Mouse (Mus musculus): Measurements from ENCODE around the gene Methig1.

The Methig1 gene

DNA sequence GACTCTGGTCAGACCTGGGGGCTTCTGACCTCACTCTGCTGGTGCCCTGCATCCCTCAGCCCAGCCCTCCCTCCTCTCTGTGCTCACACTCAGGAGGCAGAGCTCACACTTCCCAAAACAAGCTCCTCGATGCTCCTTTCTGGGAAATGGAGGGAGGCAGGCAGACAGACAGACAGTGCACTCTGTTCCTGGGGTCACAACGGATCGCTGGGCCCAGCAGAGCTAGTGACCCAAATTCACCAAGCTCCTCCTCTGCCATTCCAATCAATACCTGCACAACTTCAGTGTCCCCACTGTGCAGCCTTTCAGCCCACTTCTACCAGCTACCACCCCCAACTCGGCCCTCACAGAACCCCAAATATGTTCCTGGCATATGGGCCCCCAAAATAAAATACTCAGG, 48.9 kb downstream of the Methig1 start:
- DNase-seq, result peak; percentile 43

DNA sequence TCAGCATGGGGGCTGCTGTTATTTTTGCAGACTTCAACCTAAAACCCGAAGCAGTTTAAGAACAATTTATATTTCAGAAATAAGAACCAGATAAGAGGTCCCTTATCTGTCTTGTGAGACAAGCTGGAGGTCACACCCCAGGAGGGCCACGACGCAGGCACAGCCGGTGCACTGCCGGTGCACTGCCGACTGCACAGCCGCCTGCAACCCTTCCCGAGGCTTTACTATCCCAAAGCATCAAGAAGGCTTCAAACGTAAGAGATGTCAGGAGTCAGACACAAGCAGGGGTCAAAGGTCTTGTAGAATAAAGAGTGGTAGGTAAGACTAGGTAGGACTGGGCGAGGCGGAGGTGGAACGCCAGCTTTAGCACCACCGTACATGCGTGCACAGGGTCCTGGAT, 49.4 kb downstream of the Methig1 start:
- DNase-seq, result no peak

DNA sequence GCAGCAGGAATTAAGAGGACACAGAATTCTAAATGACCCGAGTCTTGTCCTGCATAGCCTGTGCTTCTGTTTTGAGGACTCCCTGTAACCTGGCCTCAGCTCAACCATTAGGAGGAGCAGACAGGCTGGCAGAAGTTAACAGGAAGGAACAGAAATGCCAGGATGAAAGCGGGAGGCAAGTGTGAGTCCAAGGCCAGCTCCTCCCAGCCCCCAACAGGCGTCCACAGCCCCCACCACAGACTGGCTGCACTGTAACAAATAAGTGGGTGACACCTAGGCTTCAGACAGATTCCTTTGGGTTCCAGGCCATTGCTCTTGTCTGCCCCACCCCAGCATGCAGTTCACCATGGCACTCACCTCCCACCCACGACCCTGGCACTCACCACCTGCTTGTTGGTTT, 49.8 kb downstream of the Methig1 start:
- DNase-seq, result no peak

DNA sequence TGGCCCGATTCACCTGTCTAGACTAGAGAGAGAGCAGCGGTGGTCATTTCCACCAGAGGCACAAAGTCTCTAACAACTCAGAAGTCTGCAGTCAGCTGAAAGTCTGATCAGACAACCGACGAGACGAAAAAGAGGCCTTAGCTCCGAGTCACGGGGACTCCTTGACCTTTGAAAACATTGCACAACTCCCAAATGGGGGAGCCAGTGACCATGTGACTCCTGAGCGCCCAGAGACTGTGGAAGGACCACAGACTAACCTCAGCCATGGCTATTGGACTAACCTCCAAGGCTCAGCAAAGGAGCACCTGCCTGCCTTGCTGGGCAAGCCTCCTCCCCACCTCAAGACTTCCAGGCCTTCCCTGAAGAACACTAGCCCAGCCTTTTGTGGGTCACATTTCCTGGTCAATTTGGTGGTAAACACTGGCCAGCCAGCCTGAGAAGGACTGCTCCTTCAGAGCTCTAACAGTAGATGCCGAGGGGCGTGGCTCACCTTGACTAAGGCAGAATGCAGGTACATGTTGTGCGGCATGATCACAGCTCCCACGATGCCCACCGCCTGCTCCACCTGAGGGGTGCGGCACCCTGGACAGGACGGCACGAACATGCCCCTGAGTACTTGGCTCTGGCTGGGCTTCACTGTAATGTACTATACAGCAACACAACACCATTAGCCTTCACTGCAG, 50.5 kb downstream of the Methig1 start:
- peak; percentile 77 for DNase-seq

DNA sequence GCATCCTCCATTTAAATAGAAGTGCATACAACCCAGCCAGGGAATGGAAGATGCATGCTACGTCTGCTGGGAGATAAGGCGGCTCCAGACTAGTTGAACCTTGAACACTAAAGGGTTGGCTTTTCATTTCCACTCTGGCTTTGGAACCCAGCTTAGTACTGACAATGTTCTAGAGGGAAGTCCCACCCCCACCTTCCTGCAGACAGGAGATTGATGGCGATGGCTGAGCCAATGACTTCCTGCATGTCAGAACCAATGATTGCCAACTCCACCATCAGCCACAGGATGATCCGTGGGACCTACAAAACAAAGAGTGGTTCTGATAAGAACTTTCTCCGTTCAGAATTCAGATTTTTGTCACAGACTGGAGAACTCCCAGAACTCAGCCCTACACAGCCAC, 53.1 kb downstream of the Methig1 start:
- DNase-seq, result no peak

DNA sequence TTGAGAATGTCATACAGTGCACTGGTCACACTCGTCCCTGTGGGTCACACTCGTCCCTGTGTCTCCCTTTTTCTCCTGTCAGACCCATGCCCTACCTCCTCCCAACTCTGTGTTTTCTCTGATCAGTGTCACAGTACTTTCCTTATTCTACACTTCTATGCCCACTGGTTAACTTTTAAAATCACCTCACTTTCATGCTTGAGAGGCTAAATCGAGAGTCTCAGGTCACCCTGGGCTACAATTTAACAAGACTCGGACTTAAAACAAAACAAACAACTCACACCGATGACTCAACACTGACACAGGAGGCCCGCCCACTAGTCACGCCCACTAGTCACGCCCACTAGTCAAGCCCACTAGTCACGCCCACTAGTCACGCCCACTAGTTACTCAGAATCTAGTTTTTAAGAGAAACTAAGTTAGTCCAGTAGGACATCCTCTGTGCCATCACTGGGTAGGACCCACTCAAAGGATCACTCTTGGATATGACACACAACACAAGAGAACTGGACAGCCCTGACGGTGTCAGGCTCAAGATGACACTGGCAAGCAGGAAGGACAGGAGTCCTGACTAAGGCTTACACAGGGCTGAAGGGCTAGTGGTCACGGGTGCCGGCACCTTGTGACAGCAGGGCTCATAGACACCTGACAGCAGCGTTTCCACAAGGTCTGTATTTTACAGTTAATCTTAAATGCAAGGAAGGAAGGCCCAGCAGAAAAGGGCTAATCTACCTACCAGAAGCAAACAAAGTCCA, 58.1 kb downstream of the Methig1 start:
- peak; percentile 86 for DNase-seq

DNA sequence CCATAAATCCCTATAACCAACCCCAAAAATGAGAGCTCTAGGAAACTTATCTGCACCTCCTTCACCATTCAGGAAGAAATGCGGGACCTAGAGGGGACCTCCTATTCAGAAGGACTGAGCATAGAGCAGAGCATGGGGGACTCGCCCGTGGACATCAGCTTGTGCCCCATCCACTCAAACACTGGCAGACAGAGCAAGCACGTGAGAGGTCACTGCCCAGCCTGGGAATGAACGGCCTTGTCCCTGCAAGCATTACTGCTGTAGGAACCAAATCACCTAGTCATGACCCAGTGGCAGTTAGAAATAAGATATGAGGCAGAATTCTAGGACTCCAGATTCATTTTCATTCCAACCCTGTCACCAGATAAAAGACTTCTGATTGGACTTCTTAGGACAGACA, 58.8 kb downstream of the Methig1 start:
- no peak for DNase-seq

DNA sequence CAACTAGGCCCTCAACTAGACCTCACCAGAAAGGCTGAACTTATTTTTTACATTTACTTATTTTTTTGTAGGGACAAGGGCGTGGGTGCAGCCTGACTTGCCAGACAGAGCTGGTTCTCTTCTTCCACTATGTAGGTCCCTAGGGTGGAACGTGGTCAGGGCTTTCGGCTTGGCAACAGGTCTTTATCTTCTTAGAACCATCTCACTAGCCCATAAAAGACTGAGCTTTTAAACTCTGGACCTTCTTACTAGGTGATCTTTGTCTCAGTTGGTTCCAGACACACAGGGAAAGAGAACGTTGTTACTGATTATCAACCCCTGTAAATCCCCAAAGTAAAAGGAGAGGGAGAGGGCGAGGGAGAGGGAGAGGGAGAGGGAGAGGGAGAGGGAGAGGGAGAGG, 60.4 kb downstream of the Methig1 start:
- DNase-seq, result peak; percentile 37

DNA sequence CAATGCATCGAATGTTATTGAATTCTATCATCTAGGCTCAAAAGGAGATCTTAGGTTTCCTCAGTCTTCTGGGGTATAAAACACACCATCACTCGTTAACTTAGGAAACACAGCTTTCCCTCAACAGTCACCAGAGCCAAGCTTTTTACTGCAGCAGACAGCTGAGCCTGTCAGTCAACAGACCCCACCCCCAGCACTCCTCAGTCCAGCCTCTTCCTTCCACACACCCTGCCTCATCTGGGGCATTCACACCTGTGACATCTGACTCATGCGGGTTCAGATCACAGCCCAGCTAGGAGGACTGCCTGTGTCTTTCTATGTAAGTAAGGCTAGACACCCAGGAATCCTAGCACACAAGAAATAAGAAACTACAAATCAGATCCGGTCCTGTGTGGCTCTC, 61.1 kb downstream of the Methig1 start:
- DNase-seq, result peak; percentile 41

DNA sequence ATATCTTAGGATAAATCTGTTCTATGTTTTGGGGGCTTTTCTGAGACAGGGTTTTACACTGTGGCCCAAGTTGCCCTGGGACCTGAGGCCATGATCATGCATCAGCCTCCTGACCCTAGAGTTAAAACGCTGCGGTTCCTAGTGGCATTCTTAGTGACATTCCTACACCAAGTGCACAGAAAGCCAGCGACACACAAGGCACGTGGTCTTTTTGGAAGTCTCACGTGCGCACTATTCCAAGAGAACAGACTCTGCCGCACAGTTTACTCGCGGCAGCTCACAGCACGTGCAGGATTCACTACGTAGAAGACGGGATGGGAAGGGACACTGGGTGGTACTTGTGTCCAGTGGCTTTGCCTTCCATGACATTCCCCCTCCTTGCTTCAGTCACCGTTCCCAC, 62.0 kb downstream of the Methig1 start:
- no peak for DNase-seq

DNA sequence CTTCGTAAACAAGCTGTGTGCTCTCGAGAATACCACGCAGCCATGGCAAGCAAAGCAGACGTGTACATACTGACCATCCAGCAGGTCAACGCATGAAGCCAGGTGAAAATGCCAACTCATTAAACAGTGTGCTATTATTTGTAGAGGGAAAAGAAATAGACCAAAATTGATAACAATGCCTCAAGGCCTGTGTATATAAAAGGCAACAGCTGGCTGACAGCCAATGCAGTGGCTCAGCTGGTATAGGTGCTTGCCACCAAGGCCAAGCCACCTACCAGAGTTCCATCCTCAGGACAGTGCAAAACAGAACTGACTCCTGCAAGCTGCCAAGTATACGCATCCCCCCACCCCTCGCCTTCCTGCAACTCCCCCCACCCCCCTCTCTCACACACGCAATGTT, 62.7 kb downstream of the Methig1 start:
- DNase-seq, result peak; percentile 51

DNA sequence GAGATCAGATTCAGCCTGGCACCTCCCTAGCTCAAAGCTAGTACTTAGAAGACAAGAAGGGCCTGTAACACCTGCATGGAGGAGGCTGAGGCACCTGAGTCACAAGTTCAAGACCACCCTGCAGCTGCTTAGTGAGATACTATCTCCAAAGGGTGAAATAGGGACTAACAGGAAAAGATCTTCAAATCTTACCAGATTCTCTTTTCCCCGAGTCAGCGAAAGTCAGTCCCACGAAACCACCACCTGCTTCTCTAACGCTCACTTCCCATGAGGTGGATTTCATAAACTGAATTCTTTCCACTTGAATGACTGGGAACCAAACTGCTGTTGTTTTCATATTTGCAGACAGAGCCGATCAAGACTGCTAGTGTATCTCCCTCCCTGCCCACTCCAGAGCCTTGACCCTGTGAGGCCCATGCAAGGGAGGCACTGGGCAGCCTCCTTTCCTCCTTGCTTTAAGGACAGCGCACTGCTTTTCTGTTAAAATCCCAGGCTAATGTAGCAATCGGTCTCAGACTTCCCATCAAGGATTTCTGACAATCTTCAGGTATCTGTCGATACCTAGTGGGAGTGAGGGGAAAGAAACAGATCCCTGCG, 65.0 kb downstream of the Methig1 start:
- DNase-seq, result no peak

DNA sequence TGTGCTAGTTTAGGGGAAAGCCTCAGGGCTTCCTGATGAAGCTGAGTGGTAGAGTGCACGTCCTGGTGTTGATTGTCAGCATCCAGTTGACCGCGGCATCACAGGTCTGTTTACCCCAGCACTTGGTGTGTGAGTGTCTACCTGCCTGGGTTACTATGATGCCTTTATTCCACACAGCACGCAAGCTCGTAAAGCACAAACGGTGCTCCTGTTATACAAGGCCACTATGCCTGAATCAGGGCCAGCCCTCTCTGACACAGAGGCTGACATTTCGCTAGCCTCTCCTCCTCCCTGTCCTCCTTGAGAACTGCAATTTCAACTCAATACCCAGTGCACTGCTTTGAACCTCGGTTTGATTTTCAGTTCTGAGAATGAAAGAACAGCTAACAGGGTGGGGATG, 66.4 kb downstream of the Methig1 start:
- DNase-seq, result no peak

DNA sequence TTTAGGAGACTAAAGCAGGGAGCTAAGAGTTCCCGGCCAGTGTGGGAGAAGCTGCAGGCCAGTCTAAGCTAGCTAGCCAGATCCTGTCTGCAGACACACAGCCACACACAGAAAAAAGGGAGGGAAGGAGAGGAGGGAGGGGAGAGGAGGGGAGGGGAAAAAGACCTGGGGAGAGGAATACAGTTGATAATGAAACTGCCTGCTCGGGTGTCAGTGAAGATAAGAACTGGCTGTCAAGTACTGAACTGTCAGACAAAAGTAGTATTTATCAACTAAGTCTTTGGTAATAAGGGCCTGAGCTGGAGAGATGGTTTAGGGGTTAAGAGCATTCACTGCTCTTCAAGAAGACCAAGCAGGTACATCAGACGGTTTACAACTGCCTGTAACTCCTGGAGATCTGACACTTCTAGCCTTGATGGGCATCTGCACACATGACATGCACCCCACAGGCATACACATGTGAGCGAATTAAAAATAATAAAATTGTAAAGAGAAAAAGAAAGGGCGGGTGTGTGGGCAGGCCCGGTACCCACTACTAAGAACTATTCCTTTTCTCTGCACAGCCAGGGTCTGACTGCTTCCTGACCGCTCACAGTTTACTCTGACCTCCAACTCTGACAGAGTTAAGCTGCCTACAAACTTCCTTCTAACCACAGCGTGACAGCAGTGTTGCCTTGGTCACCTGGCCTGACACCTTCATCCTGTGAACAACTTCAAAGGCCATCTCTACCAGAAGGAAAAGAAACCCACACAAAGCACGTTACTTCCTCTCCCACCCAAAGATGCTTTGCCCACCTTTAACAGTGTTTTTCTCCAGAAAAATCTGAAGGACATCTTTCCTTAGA, 67.2 kb downstream of the Methig1 start:
- no peak for DNase-seq

DNA sequence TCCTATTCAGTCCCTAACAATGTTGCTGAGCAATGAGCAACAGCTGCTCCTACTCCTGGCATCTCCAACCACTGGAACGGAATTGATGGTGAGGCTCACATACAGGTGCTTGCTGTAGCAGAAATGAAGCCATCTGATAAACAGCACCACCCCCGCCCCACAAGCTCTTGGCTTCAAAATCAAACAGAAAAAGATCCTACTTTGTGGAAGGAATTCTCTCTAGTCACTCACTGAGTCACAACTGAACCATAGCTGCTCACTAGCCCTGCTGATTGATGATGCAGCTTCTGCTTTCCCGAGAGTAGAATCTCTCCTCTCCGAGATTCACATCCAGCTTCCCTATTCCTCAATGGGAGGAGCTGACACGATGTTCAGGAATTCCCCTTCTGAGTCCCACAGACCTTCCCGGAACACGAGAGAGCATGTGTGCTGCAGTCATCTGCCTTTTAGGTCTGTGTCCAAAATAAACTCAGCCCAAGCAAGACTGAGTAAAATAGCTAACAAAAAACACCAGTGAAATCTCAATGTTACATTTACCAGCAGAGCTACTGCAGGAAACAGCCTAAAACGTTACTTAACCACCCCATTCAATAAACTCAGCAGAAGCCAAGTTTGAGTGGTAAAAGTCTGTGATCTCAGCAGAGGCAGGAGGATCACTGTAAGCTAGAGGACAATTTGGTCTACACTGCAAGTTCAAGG, 68.3 kb downstream of the Methig1 start:
- no peak for DNase-seq

DNA sequence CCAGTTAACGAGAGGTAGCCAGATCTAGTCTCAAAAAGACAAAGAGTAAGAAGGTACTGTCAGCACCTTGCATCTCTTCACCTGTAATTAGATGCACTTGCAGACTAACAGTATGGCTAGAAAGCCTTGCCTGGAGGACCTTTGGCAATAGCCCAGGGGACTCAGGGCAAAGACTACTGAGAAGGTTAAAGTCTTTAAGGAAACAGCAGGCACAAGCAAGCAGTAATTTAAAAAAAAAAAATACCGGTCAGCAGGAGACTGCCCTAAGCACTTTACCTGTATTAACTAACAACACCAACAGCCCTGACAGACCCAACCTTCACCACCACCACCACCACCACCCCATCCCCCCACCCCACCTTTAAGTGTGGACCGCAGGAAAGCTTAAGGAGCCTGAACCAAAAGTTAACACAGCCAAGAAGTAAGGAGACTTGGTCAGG, 68.8 kb downstream of the Methig1 start, which contains the start of gene Gm5475:
Gm5475 (plus strand) TSS at position 390 of the 440 bp plus-strand sequence.
- peak; percentile 69 for DNase-seq

DNA sequence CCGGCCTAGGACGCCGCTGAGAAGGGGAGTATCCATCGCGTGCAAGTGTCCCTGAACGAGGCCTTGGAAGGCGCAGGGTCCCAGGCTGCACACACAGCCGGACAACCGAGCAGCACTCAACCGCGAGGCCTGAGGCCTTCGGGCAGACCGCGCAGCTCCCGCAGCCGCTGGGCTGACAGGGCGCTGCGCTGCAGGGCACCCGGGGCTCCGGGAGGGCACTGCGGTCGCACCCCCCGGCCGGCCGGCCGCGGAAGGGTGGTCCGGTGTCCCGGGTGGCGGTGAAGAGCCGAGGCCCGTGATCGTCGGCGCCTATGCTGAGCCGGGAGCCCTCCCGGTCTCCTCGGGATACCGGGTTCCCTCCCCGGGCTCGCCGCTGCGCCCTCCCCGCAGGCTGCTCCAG, 69.5 kb downstream of the Methig1 start:
- DNase-seq, result no peak

DNA sequence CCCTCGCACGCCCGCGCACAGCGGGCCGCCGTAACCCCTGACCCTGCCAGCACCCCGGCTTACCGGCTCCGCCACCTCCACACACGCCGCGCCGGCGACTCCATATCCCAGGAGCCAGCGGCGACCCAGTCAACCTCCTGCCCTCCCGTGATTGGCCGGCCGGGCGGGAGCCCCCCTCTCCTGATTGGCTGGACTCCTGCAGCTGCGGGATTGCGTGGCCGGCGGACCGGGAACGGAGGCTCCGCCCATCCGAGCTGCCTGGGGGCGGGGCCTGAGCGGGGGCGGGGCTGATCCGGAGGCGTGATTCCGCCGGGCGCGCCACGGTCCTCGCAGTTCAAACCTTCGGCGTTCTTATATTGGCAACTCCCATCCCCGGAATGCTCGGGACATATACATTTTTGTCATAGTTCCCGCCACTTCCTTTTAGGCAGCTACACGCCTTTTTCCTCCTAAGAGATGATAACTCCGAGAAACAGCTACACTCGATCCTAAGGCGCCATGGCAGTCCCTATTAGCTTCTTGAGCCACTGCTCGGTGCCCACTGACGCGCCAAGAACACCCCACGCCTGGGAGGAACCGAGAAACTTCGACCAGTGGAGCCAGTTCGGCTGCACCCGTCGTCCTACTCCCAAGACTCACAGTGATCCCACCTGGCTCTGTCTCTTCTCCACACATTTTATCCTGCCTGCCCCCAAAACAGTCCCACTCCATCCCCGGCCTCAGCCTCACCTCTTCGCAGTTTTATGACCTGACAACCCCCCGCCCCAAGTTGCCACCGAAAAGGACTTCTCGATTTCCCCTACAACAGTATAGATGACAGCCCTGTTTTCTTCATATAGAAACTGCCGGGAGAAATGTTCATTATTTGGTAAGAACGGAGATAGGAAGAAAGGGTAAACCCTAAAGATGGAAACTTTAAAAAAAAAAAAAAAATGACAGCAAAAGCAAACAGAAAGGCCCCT, 70.2 kb downstream of the Methig1 start:
- DNase-seq, result peak; percentile 96

DNA sequence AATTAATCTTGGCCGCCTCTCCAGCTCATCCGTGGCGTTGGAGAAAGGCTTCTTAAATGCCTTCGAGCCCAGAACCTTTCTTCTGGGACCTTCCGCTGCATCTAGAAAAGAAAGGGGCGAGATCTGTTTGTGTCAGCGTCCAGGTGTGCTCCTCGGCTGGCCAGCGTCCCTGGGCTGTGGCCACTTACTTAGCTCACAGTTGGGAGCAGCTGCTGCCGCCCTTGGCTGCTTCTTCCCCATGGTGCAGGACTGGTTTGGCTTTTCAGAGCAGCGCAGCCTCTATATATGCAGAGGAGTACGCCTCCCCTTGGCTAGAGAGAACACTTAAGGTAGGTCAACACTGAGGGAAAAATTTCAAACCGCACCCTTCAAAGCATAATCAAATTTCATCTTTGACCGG, 71.0 kb downstream of the Methig1 start:
- peak; percentile 60 for DNase-seq

DNA sequence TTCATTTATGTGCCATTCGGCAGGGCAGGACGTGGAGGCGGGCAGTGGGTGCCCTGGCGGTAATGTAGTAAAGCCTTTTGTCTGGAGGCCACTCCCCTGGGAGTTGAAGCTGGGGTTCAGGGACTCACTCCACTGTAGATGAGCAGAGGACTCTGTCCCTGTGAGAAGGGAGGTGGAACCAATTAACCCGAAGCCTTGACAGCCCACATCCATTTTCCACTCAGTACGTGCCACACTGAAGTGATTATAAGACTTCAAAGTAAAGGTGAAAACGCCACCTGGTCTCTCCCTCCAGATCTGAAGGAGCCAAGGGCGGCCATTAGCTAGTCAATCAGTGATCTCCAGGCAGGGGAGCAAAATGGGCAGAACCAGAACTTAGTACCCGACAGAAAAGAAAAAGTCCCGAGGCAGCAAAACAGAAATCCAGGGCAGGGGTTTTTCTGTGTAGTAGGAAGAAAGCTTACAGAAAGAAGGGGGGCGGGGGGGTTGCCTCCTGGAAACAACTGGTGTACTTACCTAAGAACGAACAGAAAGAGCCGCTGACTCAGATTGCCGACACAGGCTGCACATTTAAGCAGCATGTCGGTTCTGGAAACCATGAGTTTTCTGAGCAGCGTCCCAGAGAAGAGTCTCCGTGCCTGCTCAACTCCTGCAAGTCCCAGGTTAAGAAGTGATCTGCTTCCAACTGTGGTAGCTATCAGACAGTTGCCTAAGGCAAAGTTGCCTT, 71.6 kb downstream of the Methig1 start, which contains the start of gene Slc11a2:
Slc11a2 (minus strand) TSS at position 677 of the 727 bp plus-strand sequence.
- DNase-seq, result peak; percentile 58
